Mouse (Mus musculus) cerebellum, adult 2 months (tissue): ENCODE data around the gene C1qtnf2.

Experiments used
- CTCF ChIP-seq: fragments of 200-500 bp; IDR thresholded peaks from 2 replicates; pipeline ENCODE4 v1.5.1; 2011; ENCODE audit warnings: low read depth, mild to moderate bottlenecking, control low read depth, low read length, moderate library complexity, borderline replicate concordance; ENCODE audit not compliant: insufficient read depth
- POLR2A ChIP-seq: fragments of 200-500 bp; IDR thresholded peaks from 2 replicates; pipeline ENCODE4 v1.6.1; 2011; ENCODE audit warnings: low read length, control low read depth, borderline replicate concordance; ENCODE audit not compliant: insufficient read depth

GRCm38 (mm10) chr11:43520521-43520920 is 46.4 kb downstream of the C1qtnf2 start:
- TF ChIP-seq CTCF = no peak
- TF ChIP-seq POLR2A = no peak
